Mouse (Mus musculus) left cerebral cortex, postnatal 4 days (tissue): ENCODE results near the gene Gas6. TPM values are rescaled to one million over a fixed set of nuclear protein-coding genes. Genes with fewer than 3 reads are reported as not detected.

Source experiments
- DNase-seq: peaks from one replicate; pipeline ENCODE4 v3.0.0-alpha.2; 2022
- intact Hi-C: fragments of 180-260 bp; cut with DNase I; formaldehyde crosslinking; loops from one replicate; pipeline ENCODE4 v1.15.1; 2025
- total RNA-seq, 2 experiments: library from RNA; stranded (reverse); gene quantifications; 2 replicates each; pipeline ENCODE4 v1.2.3; 2021

Gene Gas6
- total RNA-seq: 10 to 100 TPM; 81.2 to 85.8 TPM

GRCm38 (mm10) chr8:13493858-13494631 lies at the start of gene Gas6:
Gene Gas6 (minus strand): TSS chr8:13494490.
- intact Hi-C loops: no loop called here
- DNase-seq: peak; percentile 73

- intact Hi-C loops: no loop called here
- DNase-seq: no peak
Measured at GRCm38 (mm10) chr8:13541526-13541925, 47.2 kb upstream of the Gas6 start.

- intact Hi-C loops: no loop called here
- no peak for DNase-seq
Measured at GRCm38 (mm10) chr8:13540122-13540521, 45.8 kb upstream of the Gas6 start.

- intact Hi-C loops: no loop called here
- DNase-seq: peak; percentile 78
Measured at GRCm38 (mm10) chr8:13538821-13539220, 44.5 kb upstream of the Gas6 start.

GRCm38 (mm10) chr8:13537102-13537501 lies 42.8 kb upstream of the Gas6 start:
- intact Hi-C loops: no loop called here
- DNase-seq: no peak

GRCm38 (mm10) chr8:13533123-13533522 lies 38.8 kb upstream of the Gas6 start:
- intact Hi-C loops: loop anchor here (5.0 kb wide), 1 partner anchor 106 kb away; no protein-coding TSS in a partner anchor
- DNase-seq: no peak

GRCm38 (mm10) chr8:13531602-13532171 lies 37.4 kb upstream of the Gas6 start:
- DNase-seq: peak; percentile 46
- intact Hi-C loops: loop anchor here (5.0 kb wide), 1 partner anchor 104 kb away; no protein-coding TSS in a partner anchor

GRCm38 (mm10) chr8:13530941-13531340 lies 36.7 kb upstream of the Gas6 start:
- DNase-seq: peak; percentile 98
- intact Hi-C loops: loop anchor here (5.0 kb wide), 1 partner anchor 104 kb away; no protein-coding TSS in a partner anchor

- intact Hi-C loops: loop anchor here (5.0 kb wide), 1 partner anchor 103 kb away; no protein-coding TSS in a partner anchor
- DNase-seq: peak; percentile 25
Measured at GRCm38 (mm10) chr8:13530401-13530800, 36.1 kb upstream of the Gas6 start.

- intact Hi-C loops: loop anchor here (5.0 kb wide), 1 partner anchor 103 kb away; no protein-coding TSS in a partner anchor
Measured at GRCm38 (mm10) chr8:13529891-13530316, 35.6 kb upstream of the Gas6 start.

GRCm38 (mm10) chr8:13529011-13529840 lies 34.9 kb upstream of the Gas6 start:
- intact Hi-C loops: no loop called here
- DNase-seq: no peak

More at GRCm38 (mm10) chr8:13529891-13530316, 35.6 kb upstream of the Gas6 start:
- DNase-seq: peak; percentile 96

GRCm38 (mm10) chr8:13521392-13521791 lies 27.1 kb upstream of the Gas6 start:
- DNase-seq: no peak
- intact Hi-C loops: no loop called here

GRCm38 (mm10) chr8:13520349-13520748 lies 26.1 kb upstream of the Gas6 start:
- DNase-seq: no peak
- intact Hi-C loops: no loop called here

- DNase-seq: no peak
- intact Hi-C loops: no loop called here
Measured at GRCm38 (mm10) chr8:13519503-13519902, 25.2 kb upstream of the Gas6 start.

- DNase-seq: no peak
- intact Hi-C loops: no loop called here
Measured at GRCm38 (mm10) chr8:13517284-13517781, 23.0 kb upstream of the Gas6 start.

GRCm38 (mm10) chr8:13516728-13517127 lies 22.4 kb upstream of the Gas6 start:
- DNase-seq: no peak
- intact Hi-C loops: no loop called here

GRCm38 (mm10) chr8:13516011-13516442 lies 21.7 kb upstream of the Gas6 start:
- DNase-seq: peak; percentile 47

GRCm38 (mm10) chr8:13513556-13514370 lies 19.5 kb upstream of the Gas6 start:
- intact Hi-C loops: no loop called here
- DNase-seq: no peak

More at GRCm38 (mm10) chr8:13516011-13516442, 21.7 kb upstream of the Gas6 start:
- intact Hi-C loops: no loop called here

GRCm38 (mm10) chr8:13512677-13513076 lies 18.4 kb upstream of the Gas6 start:
- intact Hi-C loops: no loop called here
- peak; percentile 64 for DNase-seq

GRCm38 (mm10) chr8:13512016-13512415 lies 17.7 kb upstream of the Gas6 start:
- intact Hi-C loops: no loop called here

More at GRCm38 (mm10) chr8:13512016-13512415, 17.7 kb upstream of the Gas6 start:
- no peak for DNase-seq
